Mouse (Mus musculus): ENCODE data around the gene Aldh5a1. TPM values are rescaled to one million over a fixed set of nuclear protein-coding genes. Genes with fewer than 3 reads are reported as not detected.
"Not testable (repeated sequence)": the region's sequence is repeated elsewhere in the genome, so short reads cannot be mapped to it uniquely, and the experiment has no call there.

Gene Aldh5a1
- total RNA-seq (2021): 10 to 100 TPM; 40.3 to 44.6 TPM

- DNase-seq: peak; percentile 86
- intact Hi-C loops (cut with DNase I): loop anchor here (5.0 kb wide), 1 partner anchor 50 kb away; no protein-coding TSS in a partner anchor
Observed at GRCm38 (mm10) chr13:24937108-24937838, at the start of gene Aldh5a1. Gene Aldh5a1 (minus strand): TSS chr13:24937661.

- DNase-seq: no peak
Observed at GRCm38 (mm10) chr13:24985435-24985834, 48.0 kb upstream of the Aldh5a1 start.

GRCm38 (mm10) chr13:24981031-24981430 lies 43.6 kb upstream of the Aldh5a1 start:
- intact Hi-C loops (cut with DNase I): no loop called here
- DNase-seq: no peak

More at GRCm38 (mm10) chr13:24985435-24985834, 48.0 kb upstream of the Aldh5a1 start:
- intact Hi-C loops (cut with DNase I): loop anchor here (5.0 kb wide), 1 partner anchor 48 kb away; the partner anchor contains the start of gene Aldh5a1

- intact Hi-C loops (cut with DNase I): no loop called here
- DNase-seq: no peak
Observed at GRCm38 (mm10) chr13:24977820-24978342, 40.4 kb upstream of the Aldh5a1 start.

- intact Hi-C loops (cut with DNase I): no loop called here
- no peak for DNase-seq
Observed at GRCm38 (mm10) chr13:24976384-24976783, 38.9 kb upstream of the Aldh5a1 start.

- intact Hi-C loops (cut with DNase I); DNase-seq: not testable (repeated sequence)
Observed at GRCm38 (mm10) chr13:24971776-24972175, 34.3 kb upstream of the Aldh5a1 start.

- no peak for DNase-seq
- intact Hi-C loops (cut with DNase I): no loop called here
Observed at GRCm38 (mm10) chr13:24965846-24966201, 28.4 kb upstream of the Aldh5a1 start.

- no peak for DNase-seq
- intact Hi-C loops (cut with DNase I): no loop called here
Observed at GRCm38 (mm10) chr13:24965130-24965845, 27.8 kb upstream of the Aldh5a1 start.

- DNase-seq: no peak
- intact Hi-C loops (cut with DNase I): no loop called here
Observed at GRCm38 (mm10) chr13:24962119-24962518, 24.7 kb upstream of the Aldh5a1 start.

- intact Hi-C loops (cut with DNase I): no loop called here
- DNase-seq: no peak
Observed at GRCm38 (mm10) chr13:24960084-24960483, 22.6 kb upstream of the Aldh5a1 start.

GRCm38 (mm10) chr13:24958671-24959070 lies 21.2 kb upstream of the Aldh5a1 start:
- DNase-seq: no peak
- intact Hi-C loops (cut with DNase I): no loop called here

- intact Hi-C loops (cut with DNase I): no loop called here
- no peak for DNase-seq
Observed at GRCm38 (mm10) chr13:24955500-24955899, 18.0 kb upstream of the Aldh5a1 start.

- intact Hi-C loops (cut with DNase I): no loop called here
Observed at GRCm38 (mm10) chr13:24955091-24955490, 17.6 kb upstream of the Aldh5a1 start.

GRCm38 (mm10) chr13:24952659-24953058 lies 15.2 kb upstream of the Aldh5a1 start:
- intact Hi-C loops (cut with DNase I): no loop called here

More at GRCm38 (mm10) chr13:24955091-24955490, 17.6 kb upstream of the Aldh5a1 start:
- DNase-seq: no peak

GRCm38 (mm10) chr13:24948870-24949269 lies 11.4 kb upstream of the Aldh5a1 start:
- no peak for DNase-seq

More at GRCm38 (mm10) chr13:24952659-24953058, 15.2 kb upstream of the Aldh5a1 start:
- DNase-seq: no peak

GRCm38 (mm10) chr13:24947158-24947557 lies 9.7 kb upstream of the Aldh5a1 start:
- no peak for DNase-seq
- intact Hi-C loops (cut with DNase I): no loop called here

More at GRCm38 (mm10) chr13:24948870-24949269, 11.4 kb upstream of the Aldh5a1 start:
- intact Hi-C loops (cut with DNase I): no loop called here

- peak; percentile 50 for DNase-seq
Observed at GRCm38 (mm10) chr13:24945567-24945966, 8.1 kb upstream of the Aldh5a1 start.

GRCm38 (mm10) chr13:24943303-24943702 lies 5.8 kb upstream of the Aldh5a1 start:
- intact Hi-C loops (cut with DNase I): no loop called here
- no peak for DNase-seq

More at GRCm38 (mm10) chr13:24945567-24945966, 8.1 kb upstream of the Aldh5a1 start:
- intact Hi-C loops (cut with DNase I): no loop called here

GRCm38 (mm10) chr13:24942512-24943282 lies 5.2 kb upstream of the Aldh5a1 start, which contains the start of gene Gpld1:
Gene Gpld1 (plus strand): TSS chr13:24943152.
- DNase-seq: no peak

GRCm38 (mm10) chr13:24939472-24939871 lies 2.0 kb upstream of the Aldh5a1 start:
- DNase-seq: no peak
- intact Hi-C loops (cut with DNase I): loop anchor here (5.0 kb wide), 1 partner anchor 48 kb away; no protein-coding TSS in a partner anchor

More at GRCm38 (mm10) chr13:24942512-24943282, 5.2 kb upstream of the Aldh5a1 start, which contains the start of gene Gpld1:
- intact Hi-C loops (cut with DNase I): no loop called here

Data from left cerebral cortex, postnatal 4 days (tissue).